Mouse (Mus musculus) left cerebral cortex, adult 18-20 months (tissue): ENCODE data around the gene Rnase11. TPM values are rescaled to one million over a fixed set of nuclear protein-coding genes. Genes with fewer than 3 reads are reported as not detected.
"Not testable (repeated sequence)": the region's sequence is repeated elsewhere in the genome, so short reads cannot be mapped to it uniquely, and the experiment has no call there.

Experiments used
- DNase-seq, 2 experiments: peaks; one replicate each; pipeline ENCODE4 v3.0.0; 2021 to 2022; ENCODE audit warnings: low spot score in 2 of 2, mixed read lengths in 1 of 2
- total RNA-seq, 2 experiments: library from RNA; stranded (reverse); gene quantifications; 2 replicates each; pipeline ENCODE4 v1.2.3; 2021

The Rnase11 gene
- total RNA-seq, 2 experiments from 2014 or later, result not detected

DNA sequence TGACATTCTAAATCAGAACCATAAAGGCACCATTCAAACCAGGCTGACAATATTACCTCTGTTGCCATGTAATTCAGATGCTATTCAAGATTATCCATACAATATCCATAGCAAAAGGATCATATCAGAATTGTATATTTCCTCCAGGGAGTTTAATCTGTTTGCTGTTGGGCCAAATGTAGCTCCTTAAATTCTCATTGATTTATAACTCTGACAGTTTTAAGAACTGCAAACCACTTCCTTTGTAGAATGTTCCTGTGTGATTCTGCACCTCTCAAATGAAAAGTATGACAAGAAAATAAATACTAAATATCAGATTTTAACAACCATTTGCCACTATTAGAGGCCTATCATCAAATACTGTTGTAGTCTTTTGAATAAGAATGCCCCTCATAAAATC lies 34.2 kb downstream of the Rnase11 start:
- DNase-seq, result no peak

DNA sequence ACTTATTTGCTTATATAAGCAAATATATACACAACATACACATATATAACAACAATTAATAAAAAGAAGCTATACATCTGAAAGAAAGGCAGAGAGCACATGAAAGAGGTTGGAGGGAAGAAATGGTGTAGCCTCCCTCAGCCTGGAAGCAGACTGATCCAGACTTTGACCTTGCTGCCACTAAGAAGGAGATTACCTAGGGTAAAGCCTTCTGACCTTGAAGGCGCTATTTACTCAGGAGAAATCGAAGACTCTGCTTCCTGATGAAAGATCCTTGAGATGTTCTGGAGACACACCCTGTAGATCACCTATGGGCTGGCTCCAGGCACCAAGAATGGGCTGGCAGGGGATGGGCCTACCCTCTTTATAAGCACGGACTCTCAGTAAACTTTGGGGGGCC lies 35.2 kb downstream of the Rnase11 start:
- not testable (repeated sequence) for DNase-seq

DNA sequence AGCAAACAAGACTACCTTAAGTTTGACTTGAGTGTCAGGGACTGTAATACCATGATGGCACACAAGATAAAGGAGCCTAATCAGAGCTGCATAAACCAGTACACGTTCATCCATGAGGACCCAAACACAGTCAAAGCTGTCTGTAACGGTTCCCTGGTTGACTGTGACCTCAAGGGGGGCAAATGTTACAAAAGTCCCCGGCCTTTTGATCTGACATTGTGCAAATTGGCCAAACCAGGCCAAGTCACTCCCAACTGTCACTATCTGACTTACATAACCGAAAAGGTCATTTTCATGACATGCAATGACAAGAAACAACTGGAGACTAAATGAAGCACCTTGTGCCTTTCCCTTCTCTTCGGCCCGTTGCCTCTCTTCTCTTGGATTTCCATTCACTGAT lies 40.4 kb downstream of the Rnase11 start:
- no peak for DNase-seq

DNA sequence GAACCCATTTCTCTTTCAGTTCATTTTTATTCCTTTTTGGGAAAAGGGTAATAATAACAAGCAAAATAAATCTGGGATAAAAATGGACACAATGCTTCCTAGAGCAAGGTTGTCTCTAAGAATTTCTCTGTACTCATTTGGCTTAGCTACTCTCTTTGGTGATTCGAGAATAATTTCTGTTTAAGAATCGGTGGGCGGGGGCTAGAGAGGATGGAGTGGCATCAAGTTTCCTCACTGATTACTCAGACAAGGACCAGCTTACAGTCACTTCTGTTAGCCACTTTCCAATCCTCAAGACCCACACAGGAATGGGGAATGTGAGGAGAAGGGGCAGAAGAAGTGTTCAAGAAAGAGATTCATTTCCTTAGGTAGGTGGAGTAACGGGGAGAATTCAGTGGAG lies 41.2 kb downstream of the Rnase11 start:
- no peak for DNase-seq

DNA sequence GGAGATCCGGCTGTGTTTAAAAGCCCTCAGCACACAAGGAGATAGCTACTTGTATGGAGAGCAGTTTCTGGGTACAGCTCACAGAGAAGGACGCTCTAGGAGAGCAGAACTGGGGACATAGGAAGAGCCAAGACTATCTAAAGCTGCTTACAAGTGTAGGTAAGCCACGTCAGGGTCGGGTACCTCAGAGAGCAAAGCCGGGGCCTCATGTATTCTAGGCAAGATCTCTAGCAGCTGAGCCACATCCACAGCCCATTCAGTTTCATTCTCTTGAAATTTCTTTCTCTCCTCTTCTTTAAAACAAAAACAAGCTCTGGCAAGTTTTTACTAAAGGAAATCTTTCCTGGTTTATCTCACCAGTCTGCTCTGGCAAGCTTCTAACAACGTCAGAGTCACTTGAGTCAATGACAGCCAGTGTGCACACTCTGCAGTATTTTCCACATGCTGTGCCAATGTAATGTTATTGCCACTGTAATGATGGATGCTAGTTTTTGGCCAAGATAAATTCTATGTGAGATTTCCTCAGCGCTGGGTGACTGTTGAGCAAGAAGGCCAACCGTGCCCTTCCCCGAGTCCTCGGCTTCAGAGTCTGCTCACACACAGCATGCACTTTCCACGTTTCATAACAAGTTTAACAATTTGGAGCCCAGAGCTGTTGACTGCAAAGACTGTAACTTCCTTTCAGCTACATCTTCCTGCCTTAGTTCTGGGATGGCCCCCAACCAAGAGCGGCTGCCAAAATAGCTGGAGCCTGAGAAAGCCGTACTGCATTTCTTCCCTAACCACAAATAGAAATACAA lies 41.8 kb downstream of the Rnase11 start:
- peak; percentile 16 to 22 for DNase-seq

DNA sequence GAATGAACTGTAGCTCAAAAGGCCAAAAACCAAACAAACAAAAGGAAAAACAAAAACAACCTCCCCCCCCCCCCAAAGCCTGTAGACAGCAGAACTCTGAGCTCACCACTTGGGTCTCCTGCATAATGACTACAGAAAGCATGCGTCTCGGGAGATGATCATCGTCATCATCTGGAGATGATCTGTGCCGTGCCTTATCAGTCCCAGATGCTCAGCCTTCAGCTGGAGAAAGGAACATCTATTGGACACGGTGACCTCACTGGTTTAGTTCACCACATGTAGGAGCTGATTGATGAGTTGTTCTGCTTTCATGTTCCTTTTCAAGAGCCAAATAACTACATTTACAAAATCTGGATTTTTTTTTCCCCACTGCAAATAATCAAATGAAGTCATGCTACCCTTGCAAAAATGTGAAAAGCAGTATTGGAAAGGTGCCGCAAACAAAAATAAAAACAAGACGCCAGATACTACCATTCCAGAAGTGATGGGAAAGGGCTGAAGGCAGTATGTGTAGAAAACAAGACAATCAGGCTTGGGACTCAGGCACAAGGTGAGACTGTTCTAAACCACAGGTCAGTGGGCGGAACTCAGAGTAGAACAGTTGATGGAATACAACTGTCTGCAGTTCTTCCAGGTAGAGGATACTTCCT lies 42.7 kb downstream of the Rnase11 start, which contains the start of gene Rnase10:
TSS of gene Rnase10 (plus strand) at position 600 of the 650 bp plus-strand sequence.
- no peak for DNase-seq

Other genes starting within 250 kb of the Rnase11 start
- not detected for gene Ccnb1ip1, start 242.4 kb downstream of the Rnase11 start, total RNA-seq
- gene Parp2, start 242.3 kb downstream of the Rnase11 start, total RNA-seq, result 10 to 100 TPM; 27.0 to 27.8 TPM
- gene Tep1, start 179.6 kb downstream of the Rnase11 start, total RNA-seq, result 1 to 10 TPM; 2.6 to 4.6 TPM
- 1 to 10 TPM; 5.6 to 6.5 TPM for gene Klhl33, start 152.7 kb downstream of the Rnase11 start, total RNA-seq
- 10 to 100 TPM; 30.9 to 35.2 TPM for gene Osgep, start 125.3 kb downstream of the Rnase11 start, total RNA-seq
- 10 to 100 TPM; 57.7 to 61.6 TPM for gene Apex1, start 125.2 kb downstream of the Rnase11 start, total RNA-seq
- 100 to 1,000 TPM in 1 of 2 experiments, 10 to 100 TPM in 1; 92.3 to 102 TPM for gene Pip4p1, start 119.3 kb downstream of the Rnase11 start, total RNA-seq
- 10 to 100 TPM; 13.7 to 16.4 TPM for gene Pnp, start 119.1 kb downstream of the Rnase11 start, total RNA-seq
- gene Gm49342, start 105.6 kb downstream of the Rnase11 start, total RNA-seq, result 10 to 100 TPM in 1 of 2 experiments, 1 to 10 TPM in 1; 5.3 to 10.1 TPM
- gene Pnp2, start 94.2 kb downstream of the Rnase11 start, total RNA-seq, result 1 to 10 TPM in 1 of 2 experiments, under 1 TPM in 1; 0.46 to 1.1 TPM
- gene Rnase10, start 42.4 kb downstream of the Rnase11 start, total RNA-seq, result under 1 TPM in 1 of 2 experiments, not detected in 1; 0.30 TPM
- not detected for gene Rnase9, start 8.3 kb downstream of the Rnase11 start, total RNA-seq
- gene Rnase12, start 7.5 kb upstream of the Rnase11 start, total RNA-seq, result not detected
- gene Olfr750, start 24.3 kb upstream of the Rnase11 start, total RNA-seq, result not detected
- 10 to 100 TPM; 16.5 to 18.1 TPM for gene Rnase4, start 40.9 kb upstream of the Rnase11 start, total RNA-seq
- 1 to 10 TPM; 4.0 to 4.3 TPM for gene Ang, start 41.0 kb upstream of the Rnase11 start, total RNA-seq
- not detected for gene Eddm3b, start 64.3 kb upstream of the Rnase11 start, total RNA-seq
- gene Rnase6, start 73.7 kb upstream of the Rnase11 start, total RNA-seq, result not detected
- 1 to 10 TPM in 1 of 2 experiments, under 1 TPM in 1; 0.63 to 1.1 TPM for gene Rnase1, start 96.6 kb upstream of the Rnase11 start, total RNA-seq
- gene Rnase2b, start 112.1 kb upstream of the Rnase11 start, total RNA-seq, result not detected
- gene Ang2, start 149.0 kb upstream of the Rnase11 start, total RNA-seq, result not detected
- not detected for gene Ear14, start 153.2 kb upstream of the Rnase11 start, total RNA-seq
- gene Rnase2a, start 205.9 kb upstream of the Rnase11 start, total RNA-seq, result not detected